Mouse (Mus musculus): ENCODE measurements around the gene Asb2. TPM values are rescaled to one million over a fixed set of nuclear protein-coding genes. Genes with fewer than 3 reads are reported as not detected.

Gene Asb2
- polyA plus RNA-seq, 1 experiment from 2014 or later = 0.51 TPM

DNA sequence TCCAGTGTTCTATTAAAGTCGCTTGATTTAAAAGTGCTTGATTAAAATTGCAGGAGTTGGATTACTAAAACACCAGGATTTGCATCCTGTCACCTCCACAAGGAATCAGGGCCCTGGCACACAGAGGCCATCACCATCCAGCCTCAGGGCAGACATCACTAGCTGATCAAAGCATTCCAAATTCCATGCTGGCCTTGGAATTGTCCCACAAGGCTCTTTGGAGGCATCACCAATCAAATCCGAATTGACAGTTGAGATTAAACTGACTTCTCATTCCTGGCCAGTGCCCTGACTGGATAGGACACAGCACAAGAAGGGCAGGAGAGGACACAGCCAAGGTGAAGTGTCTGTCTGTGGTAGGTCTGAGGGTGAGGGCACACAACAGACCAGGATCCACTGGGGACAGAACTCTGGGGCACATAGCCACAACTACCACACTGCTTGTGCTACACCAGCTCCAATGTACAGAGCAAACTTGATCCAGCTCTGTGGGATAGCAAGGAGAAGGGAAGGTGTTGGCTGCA lies 45.0 kb downstream of the Asb2 start, which contains the start of gene Fam181a:
Gene Fam181a (plus strand): TSS at position 232 of the 524 bp plus-strand sequence.
- Histone ChIP-seq H3K4me1 (peaks cover 44% of the 10 kb centered on the region), H3K36me3 (replicated peaks) (no peaks in the 10 kb centered on the region), H3K4me3 (no peak within 1 kb of the TSS), H3K9me3 (0 out of 2 replicates have a peak, but pooled peaks cover 5% of the 10 kb centered on the region), H3K27me3 (replicated peaks; ENCODE audit: low read depth, poor library complexity, severe bottlenecking) (peaks cover 47% of the 10 kb centered on the region), H3K27ac (replicated peaks) (no peak within 1 kb of the TSS)
- 79% methylated on average over 2 of the region's 2 CpGs for WGBS
- no peak for DNase-seq (ENCODE audit: low spot score)

GRCm38 (mm10) chr12:103306720-103307119 lies 49.1 kb downstream of the Asb2 start:
- peak; percentile 73 for DNase-seq (ENCODE audit: low spot score)
- WGBS = 19% methylated on average over 3 of the region's 3 CpGs
- no peaks in the 10 kb centered on the region for H3K36me3 ChIP-seq (replicated peaks)
- peaks cover 5% of the 10 kb centered on the region for H3K4me1 ChIP-seq
- H3K9me3 ChIP-seq = 0 out of 2 replicates have a peak, but pooled peaks cover 5% of the 10 kb centered on the region
- no peak overlapping the region for H3K4me3 ChIP-seq
- no peak overlapping the region for H3K27ac ChIP-seq (replicated peaks)
- H3K27me3 ChIP-seq (replicated peaks; ENCODE audit: low read depth, poor library complexity, severe bottlenecking) = 0 out of 2 replicates have a peak, but pooled peaks cover 7% of the 10 kb centered on the region

GRCm38 (mm10) chr12:103306224-103306623 lies 49.6 kb downstream of the Asb2 start:
- no peak for DNase-seq (ENCODE audit: low spot score)
- Histone ChIP-seq H3K27me3 (replicated peaks; ENCODE audit: low read depth, poor library complexity, severe bottlenecking) (0 out of 2 replicates have a peak, but pooled peaks cover 4% of the 10 kb centered on the region), H3K4me1 (peaks cover under 1% of the 10 kb centered on the region; the same call in 1 of the 2 replicates), H3K4me3 (no peak overlapping the region), H3K36me3 (replicated peaks) (no peaks in the 10 kb centered on the region), H3K27ac (replicated peaks) (no peak overlapping the region), H3K9me3 (0 out of 2 replicates have a peak, but pooled peaks cover 5% of the 10 kb centered on the region)
- WGBS = 32% methylated on average over 2 of the region's 2 CpGs

- Histone ChIP-seq H3K4me3 (no peak overlapping the region), H3K4me1 (no peaks in the 10 kb centered on the region), H3K36me3 (replicated peaks) (no peaks in the 10 kb centered on the region), H3K9me3 (no peaks in the 10 kb centered on the region), H3K27ac (replicated peaks) (no peak overlapping the region), H3K27me3 (replicated peaks; ENCODE audit: low read depth, poor library complexity, severe bottlenecking) (no peaks in the 10 kb centered on the region)
- 98% methylated on average over 1 of the region's 1 CpGs for WGBS
- no peak for DNase-seq (ENCODE audit: low spot score)
Observed at GRCm38 (mm10) chr12:103302960-103303359, 52.8 kb downstream of the Asb2 start.

DNA sequence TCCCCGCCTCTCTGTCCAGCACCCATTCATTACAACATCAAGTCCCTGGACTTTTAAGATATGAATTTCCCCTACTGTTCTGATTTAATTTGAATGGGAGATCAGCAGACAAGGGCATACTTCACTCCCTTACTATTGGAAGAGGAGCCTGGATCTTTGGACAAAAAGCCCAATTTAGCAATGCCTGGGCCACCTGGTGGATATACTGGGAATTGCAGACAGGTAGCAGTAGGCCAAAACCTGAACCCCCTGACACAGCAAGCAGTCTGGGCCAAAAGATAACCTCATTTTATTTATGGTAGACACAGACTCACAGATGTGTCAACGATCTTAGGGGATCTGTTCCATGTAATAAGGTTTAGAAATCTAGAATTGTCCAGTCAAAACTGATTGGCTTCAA lies 54.2 kb downstream of the Asb2 start:
- Histone ChIP-seq H3K4me1 (no peaks in the 10 kb centered on the region; the same call in 1 of the 2 replicates), H3K4me3 (no peak overlapping the region), H3K9me3 (no peaks in the 10 kb centered on the region), H3K27me3 (replicated peaks; ENCODE audit: low read depth, poor library complexity, severe bottlenecking) (no peaks in the 10 kb centered on the region), H3K27ac (replicated peaks) (no peak overlapping the region), H3K36me3 (replicated peaks) (no peaks in the 10 kb centered on the region)
- DNase-seq (ENCODE audit: low spot score) = peak; percentile 67
- 48% methylated on average over 2 of the region's 2 CpGs for WGBS

DNA sequence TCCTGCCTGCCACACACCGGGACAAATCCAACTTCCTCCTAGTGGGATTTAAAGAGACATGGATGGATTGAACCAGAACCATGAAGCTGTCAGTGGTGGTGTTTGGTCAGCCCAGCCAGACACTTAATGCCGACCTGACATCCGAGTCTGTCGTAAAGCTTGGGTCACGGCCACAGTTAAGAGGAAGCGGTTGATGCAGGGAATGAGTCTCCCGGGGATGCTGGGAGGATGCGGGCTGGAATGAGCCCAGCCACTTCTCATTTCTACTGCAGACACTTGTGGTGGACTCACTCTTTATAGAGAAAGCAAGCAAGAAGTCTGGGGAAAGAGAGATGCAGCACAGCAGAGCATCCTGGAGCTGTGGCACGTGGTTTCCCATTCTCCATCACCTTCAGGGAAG lies 55.3 kb downstream of the Asb2 start:
- Histone ChIP-seq H3K27me3 (replicated peaks; ENCODE audit: low read depth, poor library complexity, severe bottlenecking) (no peaks in the 10 kb centered on the region), H3K27ac (replicated peaks) (no peak overlapping the region), H3K9me3 (no peaks in the 10 kb centered on the region), H3K4me1 (peaks cover 6% of the 10 kb centered on the region; the same call in 1 of the 2 replicates), H3K36me3 (replicated peaks) (no peaks in the 10 kb centered on the region), H3K4me3 (no peak overlapping the region)
- 72% methylated on average over 9 of the region's 9 CpGs for WGBS
- no peak for DNase-seq (ENCODE audit: low spot score)

- DNase-seq (ENCODE audit: low spot score) = no peak
- Histone ChIP-seq H3K36me3 (replicated peaks) (no peaks in the 10 kb centered on the region), H3K9me3 (no peaks in the 10 kb centered on the region), H3K4me3 (no peak overlapping the region), H3K4me1 (peaks cover 12% of the 10 kb centered on the region), H3K27ac (replicated peaks) (no peak overlapping the region), H3K27me3 (replicated peaks; ENCODE audit: low read depth, poor library complexity, severe bottlenecking) (no peaks in the 10 kb centered on the region)
- WGBS = 19% methylated on average over 4 of the region's 4 CpGs
Observed at GRCm38 (mm10) chr12:103296292-103296691, 59.5 kb downstream of the Asb2 start.

- Histone ChIP-seq H3K4me3 (no peak overlapping the region), H3K4me1 (peaks cover 12% of the 10 kb centered on the region), H3K36me3 (replicated peaks) (no peaks in the 10 kb centered on the region), H3K27ac (replicated peaks) (no peak overlapping the region), H3K27me3 (replicated peaks; ENCODE audit: low read depth, poor library complexity, severe bottlenecking) (no peaks in the 10 kb centered on the region), H3K9me3 (no peaks in the 10 kb centered on the region)
- WGBS = 91% methylated on average over 3 of the region's 3 CpGs
- DNase-seq (ENCODE audit: low spot score) = no peak
Observed at GRCm38 (mm10) chr12:103292366-103292765, 63.4 kb downstream of the Asb2 start.

- 68% methylated on average over 4 of the region's 4 CpGs for WGBS
- DNase-seq (ENCODE audit: low spot score) = no peak
- peaks cover 15% of the 10 kb centered on the region for H3K4me1 ChIP-seq
Observed at GRCm38 (mm10) chr12:103287276-103287675, 68.5 kb downstream of the Asb2 start.

DNA sequence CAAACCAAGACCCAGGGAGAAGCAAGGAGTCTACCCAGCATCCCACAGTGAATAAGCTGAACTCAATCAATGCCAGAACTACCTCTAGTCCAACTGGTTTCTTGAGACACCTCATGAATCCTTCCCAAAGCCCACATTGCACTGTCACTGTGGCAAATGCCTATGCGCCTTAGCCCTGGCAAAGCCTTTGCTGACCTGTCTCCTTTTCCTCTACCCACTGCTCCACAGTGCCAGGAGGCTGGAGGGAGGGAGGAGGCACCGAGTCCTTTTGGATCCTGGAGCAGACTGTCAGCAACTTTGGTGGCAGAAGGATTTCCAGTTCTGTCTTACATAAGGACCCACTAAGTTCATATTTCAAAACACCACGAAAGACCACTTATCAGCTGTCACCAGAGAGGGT lies 72.4 kb downstream of the Asb2 start:
- H3K4me1 ChIP-seq = peaks cover 9% of the 10 kb centered on the region
- no peaks in the 10 kb centered on the region for H3K36me3 ChIP-seq (replicated peaks)
- DNase-seq (ENCODE audit: low spot score) = no peak
- 89% methylated on average over 3 of the region's 3 CpGs for WGBS
- H3K9me3 ChIP-seq = no peaks in the 10 kb centered on the region
- no peaks in the 10 kb centered on the region for H3K27me3 ChIP-seq (replicated peaks; ENCODE audit: low read depth, poor library complexity, severe bottlenecking)
- H3K4me3 ChIP-seq = no peak overlapping the region
- H3K27ac ChIP-seq (replicated peaks) = no peak overlapping the region

More at GRCm38 (mm10) chr12:103287276-103287675, 68.5 kb downstream of the Asb2 start:
- H3K9me3 ChIP-seq = no peaks in the 10 kb centered on the region
- H3K4me3 ChIP-seq = no peak overlapping the region
- no peaks in the 10 kb centered on the region for H3K27me3 ChIP-seq (replicated peaks; ENCODE audit: low read depth, poor library complexity, severe bottlenecking)
- no peak overlapping the region for H3K27ac ChIP-seq (replicated peaks)
- no peaks in the 10 kb centered on the region for H3K36me3 ChIP-seq (replicated peaks)

- 74% methylated on average over 6 of the region's 6 CpGs for WGBS
- DNase-seq (ENCODE audit: low spot score) = no peak
- no peaks in the 10 kb centered on the region for H3K36me3 ChIP-seq (replicated peaks)
Observed at GRCm38 (mm10) chr12:103282936-103283335, 72.9 kb downstream of the Asb2 start.

DNA sequence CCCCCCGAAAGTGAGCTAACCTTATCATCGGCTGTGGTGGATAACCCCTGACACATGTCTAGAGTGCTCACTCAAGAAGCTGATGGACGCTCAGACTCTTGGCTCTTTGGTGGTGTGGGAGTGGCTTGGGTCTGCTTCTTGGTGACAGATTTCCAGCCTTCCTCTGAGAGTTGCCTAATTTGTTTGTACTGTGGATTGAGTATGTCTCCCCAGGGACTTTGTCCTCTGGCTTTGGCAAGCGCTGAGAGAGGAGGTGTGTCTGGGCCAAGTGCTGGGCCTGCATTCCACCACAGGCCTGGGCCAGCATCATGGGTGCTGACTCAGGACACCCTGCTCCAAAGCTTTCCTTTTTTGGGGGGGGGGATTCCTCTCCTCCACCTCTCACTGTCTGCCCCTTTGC lies 73.9 kb downstream of the Asb2 start:
- Histone ChIP-seq H3K27me3 (replicated peaks; ENCODE audit: low read depth, poor library complexity, severe bottlenecking) (no peaks in the 10 kb centered on the region), H3K36me3 (replicated peaks) (no peaks in the 10 kb centered on the region), H3K4me1 (peaks cover 9% of the 10 kb centered on the region), H3K27ac (replicated peaks) (no peak overlapping the region), H3K9me3 (peaks cover 8% of the 10 kb centered on the region; the same call in 1 of the 2 replicates), H3K4me3 (no peak overlapping the region)
- no peak for DNase-seq (ENCODE audit: low spot score)
- WGBS = 75% methylated on average over 4 of the region's 4 CpGs

More at GRCm38 (mm10) chr12:103282936-103283335, 72.9 kb downstream of the Asb2 start:
- H3K4me1 ChIP-seq = peaks cover 9% of the 10 kb centered on the region
- peaks cover 4% of the 10 kb centered on the region; the same call in 1 of the 2 replicates for H3K9me3 ChIP-seq
- no peak overlapping the region; the same call in 1 of the 2 replicates for H3K27ac ChIP-seq (replicated peaks)
- H3K4me3 ChIP-seq = no peak overlapping the region
- no peaks in the 10 kb centered on the region for H3K27me3 ChIP-seq (replicated peaks; ENCODE audit: low read depth, poor library complexity, severe bottlenecking)

- H3K27me3 ChIP-seq (replicated peaks; ENCODE audit: low read depth, poor library complexity, severe bottlenecking) = no peaks in the 10 kb centered on the region
- DNase-seq (ENCODE audit: low spot score) = no peak
- WGBS = 65% methylated on average over 2 of the region's 2 CpGs
- H3K36me3 ChIP-seq (replicated peaks) = no peaks in the 10 kb centered on the region
- no peak overlapping the region for H3K27ac ChIP-seq (replicated peaks)
- H3K4me1 ChIP-seq = peaks cover 9% of the 10 kb centered on the region
- H3K9me3 ChIP-seq = peaks cover 8% of the 10 kb centered on the region; the same call in 1 of the 2 replicates
- H3K4me3 ChIP-seq = no peak overlapping the region
Observed at GRCm38 (mm10) chr12:103281491-103281890, 74.3 kb downstream of the Asb2 start.
